Mouse (Mus musculus) neutrophil, adult 59 days (primary cell): ENCODE results near the gene Prkrip1. TPM values are rescaled to one million over a fixed set of nuclear protein-coding genes. Genes with fewer than 3 reads are reported as not detected.

Source experiments
- total RNA-seq, 2 experiments: library from RNA; stranded (reverse); gene quantifications; 1 replicate in 1 of 2; 2 replicates in 1 of 2; pipeline ENCODE4 v1.2.4; 2023

The Prkrip1 gene
- total RNA-seq, result 10 to 100 TPM; 20.8 to 21.0 TPM

DNA sequence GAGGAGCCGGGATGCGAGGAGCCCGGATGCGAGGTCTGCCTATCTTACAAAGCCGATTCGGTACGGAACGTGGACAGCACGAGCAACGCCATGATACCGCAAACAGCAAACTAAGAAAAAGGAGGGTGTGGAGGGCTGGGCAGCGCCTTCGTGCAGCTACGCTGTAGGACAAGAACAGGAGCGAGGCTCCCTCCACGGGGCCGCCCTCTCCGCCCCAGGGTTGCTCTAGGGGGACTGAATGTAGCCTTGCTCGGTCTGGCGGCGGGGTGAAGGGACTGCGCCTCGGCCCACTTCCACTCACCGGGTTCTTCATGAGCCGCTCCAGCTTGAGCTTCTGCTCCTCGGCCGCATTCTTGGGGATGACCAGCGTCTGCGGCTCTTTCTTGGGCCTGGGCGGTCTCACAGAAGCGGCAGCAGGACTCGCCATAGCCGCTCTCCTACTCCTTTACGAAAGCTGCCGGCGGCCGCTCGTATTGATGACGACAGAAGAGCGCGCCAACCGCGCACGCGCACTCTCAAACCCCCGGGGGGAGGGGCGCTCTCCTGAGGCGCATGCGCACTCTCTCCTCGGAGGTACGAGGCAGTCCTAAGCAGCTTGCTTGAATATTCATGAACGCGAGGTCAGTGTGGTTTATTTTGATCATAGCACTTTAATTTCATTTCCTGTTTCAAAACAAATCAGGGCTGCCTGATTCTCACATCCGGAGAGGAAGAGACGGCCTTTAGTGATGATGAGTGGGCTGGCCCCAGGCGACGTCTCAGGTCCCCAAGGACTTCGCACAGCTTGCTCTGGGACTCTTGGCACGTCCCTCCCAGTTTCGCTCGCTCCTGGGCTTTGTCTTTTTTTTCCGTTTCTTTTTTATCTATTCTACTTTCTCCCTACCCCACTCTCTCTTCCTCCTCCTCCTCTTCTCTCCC, at the start of gene Prkrip1:
Prkrip1 (minus strand) TSS at position 490 of the 918 bp plus-strand sequence.

DNA sequence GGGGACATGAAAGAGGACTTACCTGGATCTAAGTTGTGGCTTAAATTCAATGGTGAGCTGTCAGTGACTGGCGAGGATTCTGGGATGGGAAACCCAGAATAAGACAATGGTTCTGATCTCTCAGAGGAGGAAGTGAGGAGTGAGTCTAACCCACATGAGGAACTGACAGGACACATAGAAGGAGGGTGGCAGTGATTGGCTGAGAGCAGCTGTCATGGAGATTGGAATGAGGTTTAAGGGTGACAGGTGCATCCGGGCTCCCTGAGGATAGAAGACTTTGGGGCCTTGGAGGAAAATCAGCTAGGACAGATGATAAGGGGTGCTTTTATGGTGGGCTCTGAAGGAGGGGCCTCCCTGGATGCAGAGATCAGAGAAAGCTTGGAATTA, 47.7 kb upstream of the Prkrip1 start, which contains the start of gene Sh2b2:
Sh2b2 (minus strand) TSS at position 105 of the 387 bp plus-strand sequence.

DNA sequence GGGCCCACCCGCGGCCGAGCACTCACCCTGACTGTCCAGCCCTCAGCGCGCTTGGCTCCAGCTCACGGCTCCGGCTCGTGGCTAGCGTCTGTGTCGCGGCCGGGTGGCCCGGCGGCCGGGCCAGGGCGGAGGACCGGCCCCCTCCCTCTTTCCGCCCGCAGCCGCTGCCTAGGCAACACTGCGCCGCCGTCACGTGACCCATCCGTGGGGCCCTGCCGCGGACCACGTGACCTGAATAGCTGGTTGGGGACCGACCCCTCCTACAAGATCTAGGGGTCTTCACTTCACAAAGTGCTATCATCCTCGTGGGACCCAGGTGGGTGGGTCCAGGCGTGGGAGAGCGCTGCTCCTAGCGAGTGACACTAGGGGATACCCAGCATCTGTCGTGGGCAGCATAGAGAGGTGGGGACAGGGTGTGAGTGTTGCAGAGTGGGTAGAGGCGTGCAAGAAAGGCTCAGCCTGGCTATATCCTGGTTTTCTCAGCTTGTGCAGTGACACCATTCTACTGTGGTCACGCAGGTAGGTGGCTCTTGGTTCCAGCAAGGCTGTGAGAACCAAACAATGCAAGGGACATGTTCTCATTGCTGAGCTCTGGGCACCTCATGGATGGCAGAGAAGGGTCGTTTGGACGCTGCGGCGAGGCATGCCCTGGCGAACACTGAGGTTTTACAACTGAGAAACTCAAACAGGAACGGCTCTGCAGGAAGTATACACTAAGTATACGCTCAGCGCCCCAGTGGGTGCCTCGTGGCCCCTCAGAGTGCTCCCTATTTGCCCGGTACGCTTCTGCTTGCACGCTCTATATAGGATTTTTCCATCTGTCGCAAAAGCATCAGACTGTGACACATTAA, 28.0 kb downstream of the Prkrip1 start, which contains the start of gene Orai2:
Orai2 (minus strand) TSS at position 202 of the 851 bp plus-strand sequence.

DNA sequence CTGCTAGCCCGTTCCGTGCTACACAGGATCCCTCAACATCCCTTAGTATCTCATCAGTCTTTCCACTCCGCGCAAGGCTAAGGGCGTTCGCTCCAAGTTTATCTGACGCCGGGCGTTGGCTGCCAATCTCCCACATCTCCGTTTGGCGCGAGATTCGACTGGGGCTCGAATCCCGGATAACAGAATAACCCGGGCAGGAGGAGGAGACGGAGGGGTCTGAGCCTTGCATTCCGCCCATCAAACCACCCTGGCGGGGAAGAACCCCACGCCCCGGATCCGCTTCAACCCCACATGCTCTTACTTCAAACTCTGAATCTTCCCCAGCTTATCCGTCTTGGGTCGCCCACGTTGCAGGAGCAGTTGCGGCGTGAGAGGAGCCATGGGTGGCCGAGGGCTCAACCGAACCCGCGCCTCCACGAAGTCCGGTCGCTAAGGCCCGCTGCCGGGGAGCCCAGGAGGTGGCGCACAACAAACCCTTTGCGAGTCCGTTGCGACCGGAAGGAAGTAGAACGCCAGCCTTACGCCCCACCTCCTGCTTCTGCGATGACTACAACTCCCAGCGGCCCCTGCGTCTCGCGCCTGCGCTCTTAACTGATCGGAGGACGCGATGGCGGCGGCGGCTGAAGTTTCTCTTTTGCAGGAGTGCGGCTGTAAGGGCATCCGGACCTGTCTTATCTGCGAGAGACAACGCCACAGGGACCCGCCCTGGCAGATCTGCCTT, 63.0 kb downstream of the Prkrip1 start, which contains the start of the genes Lrwd1 and Alkbh4:
Lrwd1 (minus strand) TSS at position 504 of the 721 bp plus-strand sequence.
Alkbh4 (plus strand) TSS at position 576 of the 721 bp plus-strand sequence.

Other genes starting within 250 kb of the Prkrip1 start
- 1 to 10 TPM; 5.7 to 9.1 TPM for gene Ssc4d, start 224.4 kb downstream of the Prkrip1 start, total RNA-seq
- not detected for gene Zp3, start 218.9 kb downstream of the Prkrip1 start, total RNA-seq
- 10 to 100 TPM; 16.8 to 17.3 TPM for gene Dtx2, start 204.2 kb downstream of the Prkrip1 start, total RNA-seq
- not detected for gene Upk3b, start 160.5 kb downstream of the Prkrip1 start, total RNA-seq
- not detected for gene Upk3bl, start 144.5 kb downstream of the Prkrip1 start, total RNA-seq
- gene Rasa4, start 115.0 kb downstream of the Prkrip1 start, total RNA-seq, result 10 to 100 TPM; 26.8 to 32.4 TPM
- gene Polr2j, start 82.3 kb downstream of the Prkrip1 start, total RNA-seq, result 10 to 100 TPM; 72.9 to 73.5 TPM
- 10 to 100 TPM; 39.5 to 39.8 TPM for gene Lrwd1, start 62.9 kb downstream of the Prkrip1 start, total RNA-seq
- 10 to 100 TPM; 15.7 to 18.4 TPM for gene Alkbh4, start 62.8 kb downstream of the Prkrip1 start, total RNA-seq
- 10 to 100 TPM; 77.0 to 79.4 TPM for gene Orai2, start 28.2 kb downstream of the Prkrip1 start, total RNA-seq
- 10 to 100 TPM; 18.5 to 25.6 TPM for gene Sh2b2, start 47.6 kb upstream of the Prkrip1 start, total RNA-seq